In the genomic region with DNA sequence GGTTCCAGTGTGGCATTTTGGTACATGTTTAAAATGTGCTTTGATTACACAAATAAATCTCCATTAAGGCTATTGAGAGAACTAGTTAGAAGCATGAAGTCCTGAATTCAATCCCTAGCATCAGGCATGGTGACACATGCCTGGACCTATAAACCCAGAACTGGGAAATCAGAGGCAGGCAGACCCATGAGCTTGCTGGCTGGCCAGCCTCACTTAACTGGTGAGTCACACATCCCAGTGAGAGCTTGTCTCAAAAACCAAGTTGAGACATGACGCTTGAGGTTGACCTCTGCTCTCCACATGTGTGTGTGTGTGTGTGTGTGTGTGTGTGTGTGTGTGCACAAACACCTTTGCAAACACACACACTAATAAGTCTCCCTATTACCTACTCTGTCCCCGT, we compare ENCODE assay signal across 21 mouse cellular contexts.
"Had no signal": no experiment of that assay in that cellular context is flagged by ENCODE, and none has a peak within 500 bp of the region (broad histone marks: within the 10 kb centered on the region; RNA-seq: fewer than 3 reads in every experiment).

No protein-coding gene starts in this region.

- H3K4me1 ChIP-seq: kidney, embryonic 15.5 days; limb, embryonic 12.5 days; limb, embryonic 15.5 days; midbrain, embryonic 12.5 days; midbrain, embryonic 15.5 days; neural tube, embryonic 12.5 days; neural tube, embryonic 15.5 days had no signal

- H3K9me3 ChIP-seq: kidney, embryonic 15.5 days; limb, embryonic 15.5 days; midbrain, embryonic 12.5 days; midbrain, embryonic 15.5 days; neural tube, embryonic 12.5 days; neural tube, embryonic 15.5 days had no signal

- DNase-seq: kidney, adult 11 months; kidney, adult 8-10 months; kidney, postnatal 10 days; kidney, postnatal 4 days; left cerebral cortex, postnatal 4 days; liver, postnatal 0 days; lung, embryonic 14.5 days; right cerebral cortex, adult 18-20 months; right cerebral cortex, postnatal 14 days; right cerebral cortex, postnatal 4 days; thymus, postnatal 25 days had no signal

- H3K27ac ChIP-seq: kidney, embryonic 15.5 days; limb, embryonic 12.5 days; limb, embryonic 15.5 days; liver, embryonic 14.5 days; macrophage; midbrain, embryonic 12.5 days; midbrain, embryonic 15.5 days; neural tube, embryonic 12.5 days; neural tube, embryonic 15.5 days; stomach, postnatal 0 days had no signal

- H3K4me3 ChIP-seq: kidney, embryonic 15.5 days; limb, embryonic 12.5 days; limb, embryonic 15.5 days; midbrain, embryonic 12.5 days; midbrain, embryonic 15.5 days; neural tube, embryonic 12.5 days; neural tube, embryonic 15.5 days had no signal

- H3K36me3 ChIP-seq: kidney, embryonic 15.5 days; limb, embryonic 12.5 days; limb, embryonic 15.5 days; midbrain, embryonic 12.5 days; midbrain, embryonic 15.5 days; neural tube, embryonic 12.5 days; neural tube, embryonic 15.5 days had no signal

- H3K27me3 ChIP-seq: kidney, embryonic 15.5 days; limb, embryonic 12.5 days; limb, embryonic 15.5 days; midbrain, embryonic 12.5 days; midbrain, embryonic 15.5 days; neural tube, embryonic 12.5 days; neural tube, embryonic 15.5 days had no signal
